ENCODE assay signal across 8 mouse cellular contexts in the genomic region with DNA sequence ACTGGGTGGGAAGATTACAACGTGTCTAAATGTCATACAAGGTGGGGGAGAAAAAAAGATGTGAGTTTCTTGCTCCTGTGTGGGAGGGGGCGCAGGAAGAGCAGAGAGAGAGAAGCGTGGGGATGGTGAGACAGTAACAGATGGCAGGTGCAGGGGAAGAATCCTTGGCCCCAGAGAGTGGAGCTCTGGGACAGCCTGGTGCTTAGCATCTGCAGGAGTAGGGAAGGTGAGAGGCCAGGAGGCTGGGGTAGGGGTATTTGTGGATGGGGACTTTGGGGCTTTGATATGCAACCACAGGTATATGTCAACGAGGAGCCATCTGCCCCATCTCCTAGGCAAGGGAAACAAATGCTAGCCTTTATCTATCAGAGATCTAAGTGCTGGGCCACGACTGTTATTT. TPM values are rescaled to one million over a fixed set of nuclear protein-coding genes. Genes with fewer than 3 reads are reported as not detected.
DNase-seq lines count a peak whose midpoint lies in the region; ATAC-seq and TF ChIP-seq lines count a peak whose summit lies in the region.

No protein-coding gene starts in this region.

- H3K4me2 ChIP-seq in forebrain, embryonic 14.5 days (ENCODE audit: low read length): no peak overlapping the region; the same call in 1 of the 2 replicates
- H3K4me2 ChIP-seq in forebrain, embryonic 16.5 days (ENCODE audit: low read length): no peak overlapping the region
- peak overlapping the region; percentile 68 for H3K4me2 ChIP-seq in liver, embryonic 15.5 days

- H3K36me3 ChIP-seq in forebrain, embryonic 10.5 days (replicated peaks): peaks cover 4% of the 10 kb centered on the region
- no peaks in the 10 kb centered on the region for H3K36me3 ChIP-seq in forebrain, embryonic 14.5 days (ENCODE audit: control insufficient read depth, insufficient read depth, low read length)
- H3K36me3 ChIP-seq in ES-Bruce4 (ENCODE audit: control insufficient read depth, insufficient read depth, low read length, poor library complexity, severe bottlenecking): no peaks in the 10 kb centered on the region
- no peaks in the 10 kb centered on the region for H3K36me3 ChIP-seq in forebrain, embryonic 16.5 days (ENCODE audit: control insufficient read depth, insufficient read depth)
- H3K36me3 ChIP-seq in liver, embryonic 15.5 days (replicated peaks): peaks cover 5% of the 10 kb centered on the region; the same call in 1 of the 2 replicates

- no peak for TF ChIP-seq POLR2A in ES-Bruce4 (IDR thresholded peaks at IDR 0.05; ENCODE audit: insufficient read depth, low read length)

- H3K9ac ChIP-seq in forebrain, embryonic 14.5 days (ENCODE audit: low read length): no peak overlapping the region
- 0 out of 2 replicates have a peak overlapping the region, but pooled peaks have one; percentile 10 for H3K9ac ChIP-seq in ES-Bruce4 (ENCODE audit: low read depth, poor library complexity, severe bottlenecking)
- no peak overlapping the region for H3K9ac ChIP-seq in forebrain, embryonic 16.5 days (replicated peaks; ENCODE audit: low read depth, low read length)
- H3K9ac ChIP-seq in liver, embryonic 15.5 days: peak overlapping the region; percentile 95

- WGBS in forebrain, embryonic 10.5 days: 81% methylated on average over 5 of the region's 5 CpGs
- 72% methylated on average over 5 of the region's 5 CpGs for WGBS in forebrain, embryonic 14.5 days
- 89% methylated on average over 5 of the region's 5 CpGs for WGBS in forebrain, embryonic 16.5 days
- WGBS in liver, embryonic 15.5 days (ENCODE audit: insufficient replicate concordance): 39% methylated on average over 5 of the region's 5 CpGs

- no peak for ATAC-seq in forebrain, embryonic 14.5 days
- peak; percentile 13 for ATAC-seq in forebrain, embryonic 16.5 days
- no peak for ATAC-seq in liver, embryonic 15.5 days (ENCODE audit: insufficient read depth)

- no peaks in the 10 kb centered on the region for H3K9me3 ChIP-seq in forebrain, embryonic 10.5 days
- no peaks in the 10 kb centered on the region for H3K9me3 ChIP-seq in forebrain, embryonic 14.5 days (replicated peaks; ENCODE audit: control insufficient read depth, low read length)
- no peaks in the 10 kb centered on the region for H3K9me3 ChIP-seq in ES-Bruce4 (replicated peaks; ENCODE audit: control insufficient read depth, insufficient read depth, low read length, poor library complexity, severe bottlenecking)
- H3K9me3 ChIP-seq in forebrain, embryonic 16.5 days (ENCODE audit: control insufficient read depth, low read length): no peaks in the 10 kb centered on the region
- no peaks in the 10 kb centered on the region for H3K9me3 ChIP-seq in liver, embryonic 15.5 days (replicated peaks)

- no peaks in the 10 kb centered on the region for H3K27me3 ChIP-seq in forebrain, embryonic 10.5 days (ENCODE audit: poor library complexity, severe bottlenecking)
- no peaks in the 10 kb centered on the region for H3K27me3 ChIP-seq in forebrain, embryonic 14.5 days (replicated peaks; ENCODE audit: control insufficient read depth, insufficient read depth, low read length)
- H3K27me3 ChIP-seq in ES-Bruce4 (ENCODE audit: control insufficient read depth, insufficient read depth, low read length, poor library complexity, severe bottlenecking): no peaks in the 10 kb centered on the region
- no peaks in the 10 kb centered on the region for H3K27me3 ChIP-seq in forebrain, embryonic 16.5 days (replicated peaks; ENCODE audit: control insufficient read depth, insufficient read depth, low read length)
- no peaks in the 10 kb centered on the region for H3K27me3 ChIP-seq in liver, embryonic 15.5 days

- peaks cover 27% of the 10 kb centered on the region for H3K4me1 ChIP-seq in forebrain, embryonic 10.5 days
- H3K4me1 ChIP-seq in forebrain, embryonic 14.5 days (ENCODE audit: control insufficient read depth, insufficient read depth, low read length): peaks cover 8% of the 10 kb centered on the region
- H3K4me1 ChIP-seq in ES-Bruce4 (ENCODE audit: control insufficient read depth, insufficient read depth, low read length): peaks cover 6% of the 10 kb centered on the region
- H3K4me1 ChIP-seq in forebrain, embryonic 16.5 days (replicated peaks; ENCODE audit: control insufficient read depth, insufficient read depth, low read length): peaks cover 10% of the 10 kb centered on the region
- peaks cover 58% of the 10 kb centered on the region for H3K4me1 ChIP-seq in liver, embryonic 15.5 days (replicated peaks)

- no peak for TF ChIP-seq EP300 in ES-Bruce4 (IDR thresholded peaks at IDR 0.05; ENCODE audit: insufficient read depth, low read depth, low read length)

- no peak for DNase-seq in forebrain, embryonic 10.5 days (ENCODE audit: extremely low spot score, low spot score)
- DNase-seq in forebrain, embryonic 14.5 days (ENCODE audit: low spot score): no peak
- no peak for DNase-seq in right cerebral cortex, postnatal 25 days
- DNase-seq in layer of hippocampus, adult 8-10 months (ENCODE audit: low spot score in 2 of 2): no peak
- no peak for DNase-seq in urinary bladder, postnatal 10 days (ENCODE audit: low spot score)

- no peak for TF ChIP-seq CTCF in ES-Bruce4 (IDR thresholded peaks at IDR 0.05; ENCODE audit: low read depth, low read length)

- peak overlapping the region; percentile 95 for H3K27ac ChIP-seq in forebrain, embryonic 10.5 days
- no peak overlapping the region for H3K27ac ChIP-seq in forebrain, embryonic 14.5 days (ENCODE audit: low read depth, low read length)
- no peak overlapping the region for H3K27ac ChIP-seq in ES-Bruce4 (ENCODE audit: insufficient read depth, low read length)
- H3K27ac ChIP-seq in forebrain, embryonic 16.5 days (ENCODE audit: low read length): peak overlapping the region; percentile 33; the same call in 1 of the 2 replicates
- H3K27ac ChIP-seq in liver, embryonic 15.5 days (replicated peaks): peak overlapping the region; percentile 99

- peak overlapping the region; percentile 86; the same call in 1 of the 2 replicates for H3K4me3 ChIP-seq in forebrain, embryonic 10.5 days
- no peak overlapping the region for H3K4me3 ChIP-seq in forebrain, embryonic 14.5 days (ENCODE audit: low read depth, low read length)
- no peak overlapping the region for H3K4me3 ChIP-seq in ES-Bruce4 (ENCODE audit: low read depth, low read length)
- H3K4me3 ChIP-seq in forebrain, embryonic 16.5 days (replicated peaks; ENCODE audit: low read length): no peak overlapping the region
- peak overlapping the region; percentile 94 for H3K4me3 ChIP-seq in liver, embryonic 15.5 days (replicated peaks)

RNA-seq across cellular contexts. Expression of a gene that starts 26.4 kb away (rescaled TPM):
- polyA plus RNA-seq in forebrain, embryonic 10.5 days (2016; fragmentation: Nextera tagmentation; extraction: Ambion mirVana): 28.7 and 29.2 TPM in 2 replicates
- polyA plus RNA-seq in forebrain, embryonic 14.5 days (2014; fragmentation: Nextera tagmentation; extraction: Ambion mirVana): 47.5 and 52.2 TPM in 2 replicates
- 18.8 and 24.4 TPM in 2 replicates for polyA plus RNA-seq in ES-Bruce4 (2011; ENCODE audit: insufficient read depth, insufficient read length, low read depth, missing spikeins)
- 59.9 and 60.2 TPM in 2 replicates for polyA plus RNA-seq in forebrain, embryonic 16.5 days (2015; fragmentation: Nextera tagmentation; extraction: Ambion mirVana)
- 16.3 and 18.9 TPM in 2 replicates for polyA plus RNA-seq in liver, embryonic 15.5 days (2015; fragmentation: Nextera tagmentation; extraction: Ambion mirVana)
- total RNA-seq in layer of hippocampus, adult 8-10 months (2022): 10 to 100 TPM; 46.4 to 57.0 (median 52.0) TPM

RNA-seq across cellular contexts. Expression of a gene that starts 36.9 kb away (rescaled TPM):
- 33.9 and 35.6 TPM in 2 replicates for polyA plus RNA-seq in forebrain, embryonic 10.5 days (2016; fragmentation: Nextera tagmentation; extraction: Ambion mirVana)
- polyA plus RNA-seq in forebrain, embryonic 14.5 days (2014; fragmentation: Nextera tagmentation; extraction: Ambion mirVana): 28.1 and 29.8 TPM in 2 replicates
- polyA plus RNA-seq in ES-Bruce4 (2011; ENCODE audit: insufficient read depth, insufficient read length, low read depth, missing spikeins): 24.3 and 25.3 TPM in 2 replicates
- polyA plus RNA-seq in forebrain, embryonic 16.5 days (2015; fragmentation: Nextera tagmentation; extraction: Ambion mirVana): 27.1 and 27.4 TPM in 2 replicates
- 12.7 and 12.9 TPM in 2 replicates for polyA plus RNA-seq in liver, embryonic 15.5 days (2015; fragmentation: Nextera tagmentation; extraction: Ambion mirVana)
- total RNA-seq in layer of hippocampus, adult 8-10 months (2022): 10 to 100 TPM in 3 of 4 experiments, 1 to 10 TPM in 1; 7.8 to 10.6 (median 10.1) TPM

RNA-seq across cellular contexts. Expression of a gene that starts 45.0 kb away (rescaled TPM):
- polyA plus RNA-seq in forebrain, embryonic 10.5 days (2016; fragmentation: Nextera tagmentation; extraction: Ambion mirVana): 330 and 358 TPM in 2 replicates
- polyA plus RNA-seq in forebrain, embryonic 14.5 days (2014; fragmentation: Nextera tagmentation; extraction: Ambion mirVana): 252 and 255 TPM in 2 replicates
- polyA plus RNA-seq in ES-Bruce4 (2011; ENCODE audit: insufficient read depth, insufficient read length, low read depth, missing spikeins): 248 and 256 TPM in 2 replicates
- 230 and 262 TPM in 2 replicates for polyA plus RNA-seq in forebrain, embryonic 16.5 days (2015; fragmentation: Nextera tagmentation; extraction: Ambion mirVana)
- 85.2 and 93.7 TPM in 2 replicates for polyA plus RNA-seq in liver, embryonic 15.5 days (2015; fragmentation: Nextera tagmentation; extraction: Ambion mirVana)
- 100 to 1,000 TPM; 165 to 177 (median 172) TPM for total RNA-seq in layer of hippocampus, adult 8-10 months (2022)

Comparison
In these comparisons a context has a peak if more than half of its experiments do, and no peak if none do; other contexts are left out.
1. H3K27ac ChIP-seq: peak in forebrain, embryonic 10.5 days (single experiment), forebrain, embryonic 16.5 days (single experiment) and liver, embryonic 15.5 days (single experiment); none in forebrain, embryonic 14.5 days (single experiment) and ES-Bruce4 (single experiment).
2. H3K4me3 ChIP-seq: peak in forebrain, embryonic 10.5 days (single experiment) and liver, embryonic 15.5 days (single experiment); none in forebrain, embryonic 14.5 days (single experiment), ES-Bruce4 (single experiment) and forebrain, embryonic 16.5 days (single experiment).
3. H3K9ac ChIP-seq: peak in ES-Bruce4 (single experiment) and liver, embryonic 15.5 days (single experiment); none in forebrain, embryonic 14.5 days (single experiment) and forebrain, embryonic 16.5 days (single experiment).